17 mouse cellular contexts compared by ENCODE assay signal in the genomic region with DNA sequence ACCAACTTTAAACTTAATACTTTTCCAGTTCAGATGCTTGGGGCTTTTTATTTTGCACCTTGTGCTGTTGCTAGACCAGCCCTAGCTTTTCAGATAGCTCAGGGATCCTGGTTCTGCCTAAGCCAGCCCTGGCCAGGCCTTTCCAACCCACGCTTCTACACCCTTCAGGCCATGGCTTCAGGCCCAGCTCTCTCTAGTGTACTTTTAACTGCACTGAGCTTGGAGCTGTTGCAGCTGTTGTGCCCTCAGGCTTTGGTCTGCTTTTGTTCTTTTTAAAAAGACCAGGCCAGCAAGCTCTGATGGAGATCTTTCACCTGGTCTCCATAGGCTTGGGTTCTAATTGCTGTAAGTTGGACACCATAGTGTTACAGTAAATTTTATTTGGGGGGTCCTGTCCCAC. TPM values are rescaled to one million over a fixed set of nuclear protein-coding genes. Genes with fewer than 3 reads are reported as not detected.
DNase-seq lines count a peak whose midpoint lies in the region; ATAC-seq and TF ChIP-seq lines count a peak whose summit lies in the region.
"Had no signal": no experiment of that assay in that cellular context is flagged by ENCODE, and none has a peak within 500 bp of the region (broad histone marks: within the 10 kb centered on the region; RNA-seq: fewer than 3 reads in every experiment).

No protein-coding gene starts in this region.

- TF ChIP-seq POLR2A in bone marrow, adult 2 months (IDR thresholded peaks at IDR 0.05; ENCODE audit: borderline replicate concordance, control insufficient read depth, low read depth, low read length): no peak

- ATAC-seq in kidney, embryonic 14.5 days (ENCODE audit: low FRiP score, low TSS enrichment): no peak
- ATAC-seq in lung, embryonic 16.5 days (ENCODE audit: low read depth): peak; percentile 32; the same call in 1 of the 2 replicates
- ATAC-seq in forebrain, embryonic 14.5 days: no peak
- ATAC-seq: forebrain, embryonic 16.5 days; hindbrain, postnatal 0 days; midbrain, embryonic 13.5 days had no signal

- DNase-seq in kidney, postnatal 10 days: peak; percentile 69
- DNase-seq in heart, adult 8-10 months (ENCODE audit: low spot score): peak; percentile 56
- no peak for DNase-seq in adrenal gland, postnatal 25 days
- DNase-seq in forebrain, embryonic 14.5 days (ENCODE audit: low spot score): no peak
- no peak for DNase-seq in spleen, postnatal 36 days (ENCODE audit: low spot score in 2 of 2)
- DNase-seq: cerebellum, postnatal 25 days; thymus, adult 2 months had no signal

- no peaks in the 10 kb centered on the region for H3K36me3 ChIP-seq in kidney, embryonic 14.5 days (ENCODE audit: control insufficient read depth, insufficient read depth, low read length)
- no peaks in the 10 kb centered on the region for H3K36me3 ChIP-seq in lung, embryonic 16.5 days (ENCODE audit: control insufficient read depth, insufficient read depth, low read length)
- H3K36me3 ChIP-seq in forebrain, embryonic 14.5 days (ENCODE audit: control insufficient read depth, insufficient read depth, low read length): no peaks in the 10 kb centered on the region
- H3K36me3 ChIP-seq: embryonic facial prominence, embryonic 13.5 days; heart, embryonic 13.5 days; limb, embryonic 10.5 days; liver, embryonic 15.5 days; midbrain, embryonic 13.5 days had no signal

- no peak for TF ChIP-seq CTCF in bone marrow, adult 2 months (IDR thresholded peaks at IDR 0.05; ENCODE audit: control insufficient read depth, insufficient read depth, low read length)

- WGBS in kidney, embryonic 14.5 days: 79% methylated on average over 1 of the region's 1 CpGs
- WGBS in bone marrow, adult 2 months: 67% methylated on average over 1 of the region's 1 CpGs
- WGBS in lung, embryonic 16.5 days: 65% methylated on average over 1 of the region's 1 CpGs
- 91% methylated on average over 1 of the region's 1 CpGs for WGBS in forebrain, embryonic 14.5 days

- no peaks in the 10 kb centered on the region for H3K9me3 ChIP-seq in kidney, embryonic 14.5 days (ENCODE audit: control insufficient read depth, low read length)
- H3K9me3 ChIP-seq in lung, embryonic 16.5 days (ENCODE audit: control insufficient read depth, low read length): no peaks in the 10 kb centered on the region
- H3K9me3 ChIP-seq in forebrain, embryonic 14.5 days (replicated peaks; ENCODE audit: control insufficient read depth, low read length): no peaks in the 10 kb centered on the region
- H3K9me3 ChIP-seq: embryonic facial prominence, embryonic 13.5 days; heart, embryonic 13.5 days; limb, embryonic 10.5 days; liver, embryonic 15.5 days; midbrain, embryonic 13.5 days had no signal

- no peaks in the 10 kb centered on the region for H3K27me3 ChIP-seq in kidney, embryonic 14.5 days (ENCODE audit: control insufficient read depth, insufficient read depth, low read length)
- H3K27me3 ChIP-seq in lung, embryonic 16.5 days (ENCODE audit: control insufficient read depth, insufficient read depth, low read depth, low read length): no peaks in the 10 kb centered on the region
- no peaks in the 10 kb centered on the region for H3K27me3 ChIP-seq in forebrain, embryonic 14.5 days (replicated peaks; ENCODE audit: control insufficient read depth, insufficient read depth, low read length)
- H3K27me3 ChIP-seq: embryonic facial prominence, embryonic 13.5 days; heart, embryonic 13.5 days; liver, embryonic 15.5 days had no signal

- H3K27ac ChIP-seq in kidney, embryonic 14.5 days (ENCODE audit: low read depth, low read length): no peak overlapping the region
- peak overlapping the region; percentile 74 for H3K27ac ChIP-seq in bone marrow, adult 2 months (ENCODE audit: control insufficient read depth, insufficient read depth, low read depth, low read length, poor library complexity)
- H3K27ac ChIP-seq in lung, embryonic 16.5 days (ENCODE audit: low read length): peak overlapping the region; percentile 65; the same call in 1 of the 2 replicates
- H3K27ac ChIP-seq in forebrain, embryonic 14.5 days (ENCODE audit: low read depth, low read length): no peak overlapping the region
- H3K27ac ChIP-seq: embryonic facial prominence, embryonic 13.5 days; heart, embryonic 13.5 days; hindbrain, postnatal 0 days; limb, embryonic 10.5 days; liver, embryonic 15.5 days; midbrain, embryonic 13.5 days had no signal

- no peak overlapping the region for H3K9ac ChIP-seq in kidney, embryonic 14.5 days (ENCODE audit: low read depth, low read length)
- no peak overlapping the region for H3K9ac ChIP-seq in lung, embryonic 16.5 days (ENCODE audit: low read length)
- H3K9ac ChIP-seq in forebrain, embryonic 14.5 days (ENCODE audit: low read length): no peak overlapping the region
- H3K9ac ChIP-seq: embryonic facial prominence, embryonic 13.5 days; heart, embryonic 13.5 days; liver, embryonic 15.5 days; midbrain, embryonic 13.5 days had no signal

- no peak overlapping the region for H3K4me2 ChIP-seq in kidney, embryonic 14.5 days (replicated peaks; ENCODE audit: low read depth, low read length)
- no peak overlapping the region for H3K4me2 ChIP-seq in lung, embryonic 16.5 days (ENCODE audit: low read depth, low read length)
- H3K4me2 ChIP-seq in forebrain, embryonic 14.5 days (ENCODE audit: low read length): no peak overlapping the region
- H3K4me2 ChIP-seq: embryonic facial prominence, embryonic 13.5 days; heart, embryonic 13.5 days; liver, embryonic 15.5 days; midbrain, embryonic 13.5 days had no signal

- no peak overlapping the region for H3K4me3 ChIP-seq in kidney, embryonic 14.5 days (ENCODE audit: low read length)
- no peak overlapping the region for H3K4me3 ChIP-seq in bone marrow, adult 2 months (replicated peaks; ENCODE audit: control insufficient read depth, low read depth, low read length)
- no peak overlapping the region for H3K4me3 ChIP-seq in lung, embryonic 16.5 days (ENCODE audit: low read length)
- no peak overlapping the region for H3K4me3 ChIP-seq in forebrain, embryonic 14.5 days (ENCODE audit: low read depth, low read length)
- H3K4me3 ChIP-seq: embryonic facial prominence, embryonic 13.5 days; heart, embryonic 13.5 days; limb, embryonic 10.5 days; liver, embryonic 15.5 days; midbrain, embryonic 13.5 days had no signal

- peaks cover 6% of the 10 kb centered on the region; the same call in 1 of the 2 replicates for H3K4me1 ChIP-seq in kidney, embryonic 14.5 days (ENCODE audit: control insufficient read depth, insufficient read depth, low read length)
- H3K4me1 ChIP-seq in bone marrow, adult 2 months (ENCODE audit: control insufficient read depth, insufficient read depth, low read length): peaks cover 3% of the 10 kb centered on the region; the same call in 1 of the 2 replicates
- H3K4me1 ChIP-seq in lung, embryonic 16.5 days (replicated peaks; ENCODE audit: control insufficient read depth, insufficient read depth, low read length): peaks cover 7% of the 10 kb centered on the region
- H3K4me1 ChIP-seq in forebrain, embryonic 14.5 days (ENCODE audit: control insufficient read depth, insufficient read depth, low read length): peaks cover 6% of the 10 kb centered on the region; the same call in 1 of the 2 replicates

RNA-seq across cellular contexts. Expression of a gene that starts 4.4 kb away (rescaled TPM):
- polyA plus RNA-seq in kidney, embryonic 14.5 days (2014; fragmentation: Nextera tagmentation; extraction: Ambion mirVana): 26.0 and 35.3 TPM in 2 replicates
- polyA plus RNA-seq in bone marrow, adult 2 months (2011; ENCODE audit: insufficient read depth, insufficient read length, low replicate concordance, missing spikeins): 4.7 and 11.0 TPM in 2 replicates
- 1 to 10 TPM; 6.1 to 7.4 (median 7.0) TPM for total RNA-seq in heart, adult 8-10 months (2022)
- polyA plus RNA-seq in lung, embryonic 16.5 days (2015; fragmentation: Nextera tagmentation; extraction: Ambion mirVana): 45.8 and 46.5 TPM in 2 replicates
- total RNA-seq in adrenal gland, postnatal 25 days (2021): 30.9 and 40.2 TPM in 2 replicates
- 10.7 and 13.5 TPM in 2 replicates for polyA plus RNA-seq in forebrain, embryonic 14.5 days (2014; fragmentation: Nextera tagmentation; extraction: Ambion mirVana)

RNA-seq across cellular contexts. Expression of a gene that starts 48.0 kb away (rescaled TPM):
- 127 and 139 TPM in 2 replicates for polyA plus RNA-seq in kidney, embryonic 14.5 days (2014; fragmentation: Nextera tagmentation; extraction: Ambion mirVana)
- 13.3 and 26.0 TPM in 2 replicates for polyA plus RNA-seq in bone marrow, adult 2 months (2011; ENCODE audit: insufficient read depth, insufficient read length, low replicate concordance, missing spikeins)
- 10 to 100 TPM; 15.6 to 20.2 (median 19.4) TPM for total RNA-seq in heart, adult 8-10 months (2022)
- 87.9 and 89.3 TPM in 2 replicates for polyA plus RNA-seq in lung, embryonic 16.5 days (2015; fragmentation: Nextera tagmentation; extraction: Ambion mirVana)
- 36.1 and 47.4 TPM in 2 replicates for total RNA-seq in adrenal gland, postnatal 25 days (2021)
- polyA plus RNA-seq in forebrain, embryonic 14.5 days (2014; fragmentation: Nextera tagmentation; extraction: Ambion mirVana): 51.6 and 52.8 TPM in 2 replicates

Comparison
In these comparisons a context has a peak if more than half of its experiments do, and no peak if none do; other contexts are left out.
1. DNase-seq: peak in kidney, postnatal 10 days (single experiment) and heart, adult 8-10 months (single experiment); none in adrenal gland, postnatal 25 days (single experiment), forebrain, embryonic 14.5 days (single experiment) and spleen, postnatal 36 days (0 of 2).
2. H3K27ac ChIP-seq: peak in bone marrow, adult 2 months (single experiment) and lung, embryonic 16.5 days (single experiment); none in kidney, embryonic 14.5 days (single experiment) and forebrain, embryonic 14.5 days (single experiment).